Mouse (Mus musculus) spleen, postnatal 10 days (tissue): ENCODE measurements around the gene Rab8b.
"Not testable (repeated sequence)": the region's sequence is repeated elsewhere in the genome, so short reads cannot be mapped to it uniquely, and the experiment has no call there.

Experiments
- DNase-seq, 2 experiments: peaks; one replicate each; pipeline ENCODE4 v3.0.0; 2021 to 2022; ENCODE audit warnings: low spot score in 2 of 2

Rab8b gene

GRCm38 (mm10) chr9:66835097-66835480, 84.4 kb downstream of the Rab8b start:
- DNase-seq, result peak in 1 of 2 experiments; percentile 67

DNA sequence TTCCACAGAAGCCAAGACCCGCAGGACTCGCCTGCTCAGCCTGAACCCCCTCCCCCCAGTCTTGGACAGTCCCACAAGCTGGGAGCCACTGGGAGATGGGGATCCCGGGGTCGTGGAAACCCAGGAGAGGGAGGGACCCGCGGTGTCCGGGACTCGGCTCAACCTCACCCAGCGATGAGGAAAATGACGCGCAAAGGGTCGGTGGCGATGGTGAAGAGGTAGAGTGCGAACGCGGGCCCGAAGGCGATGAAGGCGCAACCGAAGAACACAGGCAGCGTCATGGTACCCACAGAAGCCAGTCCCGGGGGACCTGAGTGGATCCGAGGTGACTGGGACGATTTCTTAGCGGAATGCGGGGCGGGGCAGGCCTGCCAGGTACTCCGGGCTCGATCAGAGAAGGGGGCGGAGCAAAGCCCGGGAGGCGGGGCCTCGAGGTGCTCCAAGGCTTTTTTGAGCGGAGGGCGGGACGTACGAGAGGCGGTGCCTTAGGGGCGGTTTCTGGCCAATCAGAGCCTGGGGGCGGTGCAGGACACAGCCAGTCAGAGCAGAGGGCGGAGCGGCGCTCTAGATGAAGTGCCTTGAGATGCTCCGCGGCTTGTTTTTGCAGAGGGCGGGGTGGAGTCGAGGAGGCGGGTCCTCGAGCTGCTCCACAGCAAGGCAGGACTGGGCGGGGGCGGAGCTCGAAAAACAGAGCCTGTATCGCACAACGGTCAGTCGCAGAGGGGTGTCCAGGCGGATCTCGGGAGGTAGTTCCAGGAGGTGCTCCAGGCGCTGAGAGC, 85.0 kb downstream of the Rab8b start, which contains the start of gene Aph1c:
Aph1c (minus strand) TSS at position 409 of the 779 bp plus-strand sequence.
- peak; percentile 99 for DNase-seq

DNA sequence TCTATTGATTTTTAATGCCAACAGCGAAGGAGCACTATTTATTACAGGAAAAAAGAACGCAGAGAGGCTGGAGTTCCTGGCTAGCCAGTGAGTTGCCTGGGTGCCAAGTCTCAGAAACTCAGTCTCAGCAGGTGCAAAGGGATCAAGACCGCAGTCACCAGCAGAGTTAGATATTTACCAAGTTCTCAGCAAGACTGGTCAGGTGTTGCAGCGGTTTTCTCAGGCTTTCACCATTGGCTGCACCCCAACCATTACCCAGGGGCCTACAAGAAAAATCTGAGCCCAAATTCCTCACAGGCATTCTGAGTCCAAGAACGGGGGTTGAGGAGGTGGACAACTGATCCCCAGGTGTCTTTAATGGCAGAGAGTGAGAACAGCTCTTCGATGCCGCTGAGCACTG, 85.6 kb downstream of the Rab8b start:
- DNase-seq, result peak in 1 of 2 experiments; percentile 14

GRCm38 (mm10) chr9:66832366-66832908, 87.0 kb downstream of the Rab8b start:
- DNase-seq, result no peak

- DNase-seq, result peak in 1 of 2 experiments; percentile 30
Measured at GRCm38 (mm10) chr9:66825990-66826389, 93.5 kb downstream of the Rab8b start.

- DNase-seq, result peak in 1 of 2 experiments; percentile 35
Measured at GRCm38 (mm10) chr9:66822255-66822654, 97.2 kb downstream of the Rab8b start.

DNA sequence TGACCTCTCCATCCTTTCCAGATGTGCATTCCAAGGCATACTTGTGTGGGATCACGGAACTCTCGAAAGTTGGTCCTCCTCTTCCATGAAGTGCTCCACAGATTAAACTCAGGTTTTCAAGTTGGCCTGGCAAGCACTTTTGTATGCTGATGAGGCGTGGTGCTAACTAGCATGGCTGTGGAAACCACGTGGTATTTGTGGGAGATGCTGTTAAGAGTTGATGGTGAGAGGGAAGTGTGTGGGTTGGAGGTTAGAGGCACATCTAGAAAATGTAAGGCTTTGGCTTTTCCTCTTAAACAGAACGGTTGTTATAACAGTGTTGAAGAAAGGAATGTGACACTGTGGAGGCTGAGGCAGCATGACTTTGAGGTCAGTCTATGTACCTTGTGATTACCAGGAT, 98.5 kb downstream of the Rab8b start:
- DNase-seq, result no peak

DNA sequence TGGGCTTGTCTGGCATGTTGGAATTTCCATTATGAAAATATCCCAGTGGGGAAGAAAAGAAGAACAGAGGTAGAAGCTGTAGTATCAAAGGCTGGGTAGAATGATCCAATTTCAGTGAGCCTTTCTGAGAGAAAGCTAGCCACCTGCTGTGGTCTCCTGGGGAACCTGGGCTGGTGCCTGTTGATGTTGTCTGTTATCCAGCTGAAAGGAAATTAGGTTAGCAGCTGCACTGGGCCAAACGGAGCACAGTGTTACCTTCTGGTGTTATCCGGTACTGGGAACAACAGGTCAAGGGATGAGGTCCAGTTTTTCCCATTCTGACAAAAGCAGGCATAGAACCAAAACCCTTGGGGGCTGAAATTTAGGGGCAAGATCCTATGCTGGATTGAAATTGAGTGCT, 106.1 kb downstream of the Rab8b start:
- no peak for DNase-seq

GRCm38 (mm10) chr9:66805951-66806350, 113.5 kb downstream of the Rab8b start:
- not testable (repeated sequence) for DNase-seq

GRCm38 (mm10) chr9:66801947-66802346, 117.5 kb downstream of the Rab8b start:
- no peak for DNase-seq

DNA sequence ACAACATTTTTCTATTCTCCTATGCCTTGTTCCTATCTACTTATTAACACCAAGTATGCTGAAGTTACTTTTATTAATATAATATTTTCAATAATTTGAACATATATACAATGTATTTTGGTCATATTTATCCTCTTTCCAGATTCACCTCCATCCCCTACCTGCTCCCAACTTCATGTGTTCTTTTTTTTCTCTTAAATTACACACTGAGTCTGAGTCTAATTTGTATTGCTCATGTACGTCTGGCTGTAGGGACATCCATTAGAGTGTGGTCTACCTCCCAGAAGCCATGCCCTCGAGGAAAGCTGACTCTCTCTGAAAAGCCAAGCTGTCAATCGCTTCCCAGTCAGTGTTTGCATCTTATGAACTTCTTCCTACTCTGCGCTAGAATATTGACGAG, 122.7 kb downstream of the Rab8b start, which contains the start of gene Gm10647:
Gm10647 (plus strand) TSS at position 301 of the 400 bp plus-strand sequence.
- DNase-seq, result no peak

GRCm38 (mm10) chr9:66795464-66796324, 123.8 kb downstream of the Rab8b start, which contains the start of gene Aph1b:
Gene Aph1b, minus strand, starts transcription at chr9:66795490.
- peak; percentile 85 to 91 for DNase-seq

DNA sequence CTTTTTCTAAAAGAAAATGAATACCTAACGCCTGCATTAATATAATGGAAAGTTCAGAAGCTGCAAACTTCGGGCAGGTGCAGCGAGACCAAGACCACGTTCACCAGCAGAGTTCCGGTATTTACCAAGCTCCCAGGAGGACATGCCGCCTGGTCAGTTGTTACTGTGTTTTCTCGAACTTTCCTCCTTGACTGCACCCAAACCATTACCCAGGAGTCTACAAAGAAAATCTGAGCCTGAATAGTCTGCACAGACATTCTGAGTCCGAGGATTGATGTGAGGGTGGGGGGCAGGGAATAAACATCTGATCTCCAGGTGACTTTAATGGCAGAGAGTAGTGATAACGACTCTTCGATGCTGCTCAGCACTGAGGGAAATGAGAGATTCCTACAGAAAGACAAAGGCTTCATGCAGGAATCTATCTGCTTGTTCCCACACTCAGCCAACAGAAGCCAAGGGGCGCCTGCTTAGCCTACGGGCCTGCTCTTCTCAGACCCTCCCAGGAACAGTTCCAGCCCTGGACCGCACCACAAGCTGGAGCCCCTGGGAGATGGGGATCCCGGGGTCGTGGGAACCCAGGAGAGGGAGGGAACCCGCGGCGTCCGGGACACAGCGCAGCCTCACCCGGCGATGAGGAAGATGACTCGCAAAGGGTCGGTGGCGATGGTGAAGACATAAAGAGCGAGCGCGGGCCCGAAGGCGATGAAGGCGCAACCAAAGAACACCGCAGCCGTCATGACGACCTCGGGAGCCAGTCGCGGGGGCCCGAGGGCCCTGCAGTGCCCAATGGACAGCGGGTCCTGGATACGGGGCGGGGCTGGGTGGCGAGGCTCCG, 124.6 kb downstream of the Rab8b start:
- no peak for DNase-seq
